Mouse (Mus musculus): ENCODE data around the gene Olfr1238.

Olfr1238 gene

GRCm38 (mm10) chr2:89409576-89409975, at the start of gene Olfr1238:
Gene Olfr1238 (minus strand): TSS chr2:89409676.
- CTCF ChIA-PET: no interaction called here

GRCm38 (mm10) chr2:89442900-89443299, 33.4 kb upstream of the Olfr1238 start, which contains the start of gene Olfr1240:
Gene Olfr1240 (minus strand): TSS chr2:89443000.
- CTCF ChIA-PET: no interaction called here

- CTCF ChIA-PET: no interaction called here
These were observed 10.8 kb upstream of the Olfr1238 start, which contains the start of gene Olfr1239 for GRCm38 (mm10) chr2:89420307-89420706. Gene Olfr1239 (minus strand): TSS chr2:89420407.

GRCm38 (mm10) chr2:89414557-89414956, 5.1 kb upstream of the Olfr1238 start:
- CTCF ChIA-PET: no interaction called here

- CTCF ChIA-PET: no interaction called here
These were observed 8.6 kb downstream of the Olfr1238 start for GRCm38 (mm10) chr2:89400882-89401281.

- CTCF ChIA-PET: no interaction called here
These were observed 44.7 kb downstream of the Olfr1238 start, which contains the start of gene Olfr1234 for GRCm38 (mm10) chr2:89364765-89365164. Gene Olfr1234 (minus strand): TSS chr2:89364865.
